Mouse (Mus musculus) spleen, adult 2 months (tissue): ENCODE results near the gene Sec24a.

Source experiments
- CTCF ChIP-seq: fragments of 200-500 bp; IDR thresholded peaks from 2 replicates; pipeline ENCODE4 v1.5.1; 2011; ENCODE audit warnings: mild to moderate bottlenecking, inconsistent platforms; ENCODE audit not compliant: insufficient read depth, insufficient read length, insufficient replicate concordance; ENCODE audit errors: extremely low read depth
- POLR2A ChIP-seq: fragments of 200-500 bp; IDR thresholded peaks from 2 replicates; pipeline ENCODE4 v1.6.1; 2011; ENCODE audit warnings: low read depth, low read length, inconsistent platforms

GRCm38 (mm10) chr11:51763955-51764354, 521 bp upstream of the Sec24a start:
- TF ChIP-seq POLR2A (no peak), CTCF (no peak)
